Mouse (Mus musculus) gastrocnemius, postnatal 4 days (tissue): ENCODE results near the gene Rpl32. TPM values are rescaled to one million over a fixed set of nuclear protein-coding genes. Genes with fewer than 3 reads are reported as not detected.

Experiments
- DNase-seq, 2 experiments: peaks; one replicate each; pipeline ENCODE4 v3.0.0; 2021 to 2022; ENCODE audit warnings: low spot score in 2 of 2, mixed read lengths in 2 of 2
- microRNA-seq: library from miRNA; unstranded; fragments of <30 nt; microRNA quantifications from one replicate; pipeline ENCODE4 v1.2.0, GENCODE M21; 2021
- total RNA-seq, 2 experiments: library from RNA; stranded (reverse); gene quantifications; 2 replicates each; pipeline ENCODE4 v1.2.3; 2021

Gene Rpl32
- total RNA-seq, 2 experiments from 2014 or later = 1,342 to 1,439 TPM

DNA sequence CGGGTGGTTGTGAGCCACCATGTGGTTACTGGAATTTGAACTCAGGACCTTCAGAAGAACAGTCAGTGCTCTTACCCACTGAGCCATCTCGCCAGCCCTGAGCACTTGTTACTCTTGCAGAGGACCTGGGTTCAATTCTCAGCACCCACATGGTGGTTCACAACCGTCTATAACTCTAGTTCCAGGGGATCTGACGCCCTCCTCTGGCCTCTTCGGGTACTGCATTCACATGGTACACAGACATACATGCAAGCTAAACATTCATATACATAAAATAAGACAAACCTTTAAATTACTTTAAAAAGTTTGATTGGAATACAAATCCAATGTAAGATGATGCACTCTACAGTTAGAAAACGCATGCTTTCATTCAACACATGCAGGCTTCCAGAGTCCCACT is 36.3 kb downstream of the Rpl32 start:
- DNase-seq = no peak

DNA sequence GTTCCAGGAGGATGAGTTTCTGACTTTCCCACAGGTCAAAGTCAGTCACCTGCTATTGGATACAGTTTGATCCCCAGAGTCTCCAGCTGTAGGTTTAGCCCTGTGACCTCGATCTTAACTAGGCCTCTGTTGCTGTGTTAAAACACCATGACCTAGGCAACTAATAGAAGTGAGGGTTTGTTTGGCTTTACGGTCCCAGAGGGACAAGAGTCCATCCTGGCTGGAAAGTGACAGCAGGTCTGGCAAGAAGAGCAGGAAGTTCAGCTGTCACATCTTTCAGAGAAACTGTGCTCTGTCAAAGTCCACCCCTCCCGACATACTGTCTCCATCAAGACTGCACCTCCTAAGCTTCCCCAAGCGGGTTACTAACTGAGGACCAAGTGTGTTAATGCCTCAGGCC is 37.7 kb downstream of the Rpl32 start:
- DNase-seq = no peak

- no peak for DNase-seq
Measured at GRCm38 (mm10) chr6:115770059-115770670, 38.4 kb downstream of the Rpl32 start.

DNA sequence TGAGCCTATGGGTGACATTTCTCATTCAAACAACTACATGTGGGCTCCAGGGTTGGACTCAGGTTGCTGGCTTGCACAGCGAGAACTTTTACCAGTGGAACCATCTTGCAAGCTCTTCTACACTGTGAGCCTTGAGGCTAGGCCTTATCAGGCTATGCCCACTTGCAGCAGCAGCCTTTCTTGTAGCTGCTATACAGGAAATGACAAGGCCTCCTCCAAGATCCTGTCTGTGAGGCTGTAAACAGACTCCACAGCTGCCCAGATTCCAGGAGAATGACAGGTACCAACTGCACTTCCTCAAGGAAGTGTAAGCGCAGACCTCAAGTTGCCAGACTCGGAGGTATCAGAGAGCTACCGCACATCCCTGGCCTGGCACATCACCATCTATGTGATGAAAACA is 40.3 kb downstream of the Rpl32 start:
- no peak for DNase-seq

DNA sequence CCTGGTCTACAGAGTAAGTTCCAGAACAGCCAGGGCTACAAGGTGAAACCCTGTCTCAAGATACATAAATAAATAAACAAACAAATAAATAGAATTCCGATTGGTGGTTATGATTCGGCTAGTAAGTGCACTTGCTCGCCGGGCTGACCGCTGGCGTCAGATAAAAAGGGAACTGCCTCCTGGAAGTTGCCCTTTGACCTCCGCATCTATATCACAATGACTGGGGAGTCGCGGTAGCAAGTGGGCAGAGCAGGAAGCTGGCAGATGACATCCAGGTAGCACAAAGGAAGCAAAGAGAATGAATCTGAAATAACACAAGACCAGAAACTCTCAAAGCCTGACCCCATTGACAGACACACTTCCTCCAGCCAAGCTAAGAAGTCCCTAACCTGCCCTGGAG is 41.2 kb downstream of the Rpl32 start:
- DNase-seq = no peak

DNA sequence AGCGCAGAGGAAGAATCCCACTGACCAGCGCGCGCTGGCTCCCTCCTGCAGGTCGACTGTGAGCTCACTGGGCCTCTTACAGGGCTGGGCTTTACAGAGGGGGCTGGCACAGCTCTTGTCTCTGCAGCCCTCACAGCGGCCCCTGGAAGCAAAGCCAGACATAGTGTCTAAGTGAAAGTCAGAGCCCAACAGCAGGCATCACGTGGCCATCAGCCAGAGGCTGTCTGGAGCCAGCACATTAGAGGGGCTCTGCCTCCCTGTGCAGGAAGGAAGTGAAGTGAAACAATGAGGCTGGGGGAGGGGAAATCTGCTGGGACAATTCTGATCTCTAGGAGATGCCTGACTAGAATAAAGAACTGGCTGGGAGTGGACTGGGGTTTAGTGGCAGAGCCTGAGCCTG is 44.4 kb downstream of the Rpl32 start:
- DNase-seq = peak; percentile 39 to 65

DNA sequence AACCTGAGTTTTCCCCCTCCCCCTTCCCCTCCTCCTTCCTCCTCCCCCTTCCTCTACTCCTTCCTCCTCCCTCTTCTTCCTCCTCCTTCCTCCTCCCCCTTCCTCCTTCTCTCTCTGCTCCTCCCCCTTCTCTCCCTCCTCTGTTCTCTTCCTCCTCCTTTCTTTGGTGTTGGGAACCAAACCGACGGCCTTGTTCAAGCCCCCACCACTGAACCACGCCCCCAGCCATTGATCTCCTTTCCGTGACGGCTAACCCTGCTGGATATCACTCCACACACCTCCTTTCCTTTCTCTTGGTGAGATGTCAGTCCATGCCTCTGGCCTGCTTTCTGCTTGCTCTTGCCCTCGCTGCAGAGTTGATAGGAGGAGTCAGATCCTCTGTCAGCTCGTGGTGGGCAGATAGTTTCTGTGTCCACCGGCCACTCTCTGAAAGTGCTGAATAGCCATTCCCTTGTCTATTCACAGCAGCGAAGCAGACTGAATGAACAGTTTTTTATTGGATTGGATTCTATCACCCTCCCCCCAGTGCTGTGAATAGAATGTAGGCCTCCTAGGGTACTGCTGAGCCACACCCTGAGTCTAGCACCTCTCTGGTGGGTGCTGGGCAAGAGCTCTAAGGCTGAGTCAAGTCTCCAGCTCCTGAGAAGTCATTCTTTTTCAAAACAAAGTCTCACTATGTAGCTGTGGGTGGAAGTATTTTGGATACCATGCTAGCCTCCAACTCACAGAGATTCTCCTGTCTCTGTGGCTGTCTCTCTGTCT is 46.4 kb downstream of the Rpl32 start, which contains the start of gene Tmem40:
Tmem40 (minus strand) TSS at position 416 of the 762 bp plus-strand sequence.
- DNase-seq = no peak

DNA sequence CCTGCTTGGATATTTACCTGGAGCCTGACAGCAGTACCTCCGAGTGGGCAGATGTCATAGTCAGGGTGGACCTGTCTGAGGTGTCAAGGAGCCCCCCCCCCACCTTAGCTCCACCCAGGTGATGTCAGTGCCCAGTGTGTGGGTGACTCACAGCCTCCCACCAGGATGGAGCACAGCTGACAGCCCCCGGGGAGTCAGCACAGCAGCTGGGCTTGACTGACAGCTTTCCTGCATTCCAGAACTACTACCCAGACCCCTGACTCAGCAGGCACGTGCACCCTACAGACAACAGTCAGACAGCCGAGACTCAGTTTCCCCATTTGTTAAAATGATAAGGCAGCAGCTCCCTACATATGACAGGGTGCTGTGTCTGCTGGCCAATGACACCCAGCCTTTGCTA is 47.6 kb downstream of the Rpl32 start:
- no peak for DNase-seq

- no peak for DNase-seq
Measured at GRCm38 (mm10) chr6:115760137-115760536, 48.4 kb downstream of the Rpl32 start.

GRCm38 (mm10) chr6:115759461-115759860 is 49.1 kb downstream of the Rpl32 start:
- no peak for DNase-seq

GRCm38 (mm10) chr6:115758981-115759435 is 49.5 kb downstream of the Rpl32 start:
- no peak for DNase-seq

- no peak for DNase-seq
Measured at GRCm38 (mm10) chr6:115755536-115755935, 53.0 kb downstream of the Rpl32 start.

Small RNAs within 50 kb of the gene (microRNA-seq; reads per million reads assigned to microRNA genes)
- not detected for gene Mir7660

Other genes starting within 250 kb of the Rpl32 start
- gene Mkrn2os, start 216.2 kb downstream of the Rpl32 start, total RNA-seq = under 1 TPM; 0.26 to 0.29 TPM
- gene Mkrn2, start 206.8 kb downstream of the Rpl32 start, total RNA-seq = 10 to 100 TPM; 38.2 to 40.9 TPM
- 100 to 1,000 TPM; 123 to 137 TPM for gene Raf1, start 132.1 kb downstream of the Rpl32 start, total RNA-seq
- gene Tmem40, start 46.3 kb downstream of the Rpl32 start, total RNA-seq = under 1 TPM; 0.66 to 0.73 TPM
- 100 to 1,000 TPM; 103 to 106 TPM for gene Cand2, start 34.2 kb downstream of the Rpl32 start, total RNA-seq
- under 1 TPM; 0.15 to 0.26 TPM for gene Efcab12, start 29.7 kb upstream of the Rpl32 start, total RNA-seq
- gene Mbd4, start 44.6 kb upstream of the Rpl32 start, total RNA-seq = 1 to 10 TPM; 4.8 to 5.4 TPM
- gene Ift122, start 44.7 kb upstream of the Rpl32 start, total RNA-seq = 10 to 100 TPM; 16.7 to 18.6 TPM
- gene Rho, start 123.0 kb upstream of the Rpl32 start, total RNA-seq = under 1 TPM; 0.62 to 0.93 TPM
- gene H1foo, start 136.2 kb upstream of the Rpl32 start, total RNA-seq = not detected
- 100 to 1,000 TPM; 125 to 133 TPM for gene Plxnd1, start 186.3 kb upstream of the Rpl32 start, total RNA-seq